Mouse (Mus musculus) forebrain, embryonic 12.5 days (tissue): ENCODE results near the gene Tmem200a. TPM values are rescaled to one million over a fixed set of nuclear protein-coding genes. Genes with fewer than 3 reads are reported as not detected.
"Not testable (repeated sequence)": the region's sequence is repeated elsewhere in the genome, so short reads cannot be mapped to it uniquely, and the experiment has no call there.

Experiments used
- ATAC-seq: fragments of 200-750 bp; cut with Nextera tagmentation; 2 replicates; pipeline ENCODE4 v1.8.0; 2017; ENCODE audit warnings: moderate TSS enrichment; ENCODE audit not compliant: low FRiP score
- H3K27ac ChIP-seq: fragments of 300-500 bp; sonication (generic); 2 replicates; pipeline ENCODE4 v1.5.1; 2016; ENCODE audit warnings: mild to moderate bottlenecking
- H3K27me3 ChIP-seq: fragments of 300-500 bp; sonication (generic); 2 replicates; pipeline ENCODE4 v1.6.1; 2016; ENCODE audit warnings: mild to moderate bottlenecking
- H3K36me3 ChIP-seq: fragments of 300-500 bp; sonication (generic); replicated peaks from 2 replicates; pipeline ENCODE4 v1.6.1; 2016; ENCODE audit warnings: mild to moderate bottlenecking
- H3K4me1 ChIP-seq: fragments of 300-500 bp; sonication (generic); 2 replicates; pipeline ENCODE4 v1.6.1; 2016
- H3K4me2 ChIP-seq: fragments of 300-500 bp; sonication (generic); 2 replicates; pipeline ENCODE4 v1.6.1; 2016; ENCODE audit warnings: mild to moderate bottlenecking, moderate library complexity
- H3K4me3 ChIP-seq: fragments of 300-500 bp; sonication (generic); replicated peaks from 2 replicates; pipeline ENCODE4 v1.5.1; 2016; ENCODE audit warnings: mild to moderate bottlenecking
- H3K9ac ChIP-seq: fragments of 300-500 bp; sonication (generic); 2 replicates; pipeline ENCODE4 v1.6.1; 2016; ENCODE audit warnings: mild to moderate bottlenecking
- H3K9me3 ChIP-seq: fragments of 300-500 bp; sonication (generic); 2 replicates; pipeline ENCODE4 v1.6.1; 2016
- WGBS: fragments of 180-500 bp; shearing (Covaris S2); methylation state at CpG from one replicate; pipeline ENCODE4 v1.1.7; 2016; 5-methylcytosine and 5-hydroxymethylcytosine counted together
- polyA plus RNA-seq: library from polyadenylated mRNA; unstranded; fragments of >200 nt; fragmentation: Nextera tagmentation; extraction: Ambion mirVana; gene quantifications from 2 replicates; pipeline ENCODE4 v1.2.1, GENCODE M21; 2016

Tmem200a gene
- polyA plus RNA-seq, 1 experiment from 2014 or later, result 19.5 TPM

DNA sequence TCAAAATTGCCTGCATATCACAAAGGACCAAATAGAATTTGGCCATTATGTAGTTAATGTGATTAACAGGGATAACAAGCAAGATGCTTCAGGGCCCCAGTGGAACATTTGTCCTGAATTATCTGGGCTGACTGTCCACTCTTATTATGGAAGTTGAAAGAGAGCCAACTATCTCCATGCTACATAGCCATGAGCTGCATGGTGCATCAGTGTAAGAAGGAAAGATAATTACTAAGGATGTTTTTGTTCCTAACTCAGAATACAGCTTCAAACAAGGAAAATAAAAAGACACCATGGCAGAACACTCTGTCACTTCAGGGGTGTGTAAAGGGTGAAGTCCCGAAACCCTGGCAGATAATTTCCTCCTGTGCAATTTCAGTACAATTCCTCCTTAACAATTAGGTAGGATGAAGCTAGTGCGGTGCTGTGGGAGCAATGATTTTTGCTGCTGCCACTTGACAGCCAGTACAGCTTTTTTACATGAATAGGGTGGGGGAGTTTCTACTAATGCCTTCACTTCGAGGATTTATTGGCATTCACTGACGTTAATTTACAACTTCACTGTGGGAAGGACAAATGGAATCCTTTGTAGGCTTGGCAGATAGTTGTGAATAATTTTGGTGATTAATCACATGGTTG lies 158.1 kb downstream of the Tmem200a start:
- WGBS, result 39% methylated on average over 4 of the region's 4 CpGs
- H3K36me3 ChIP-seq, result no peaks in the 10 kb centered on the region

DNA sequence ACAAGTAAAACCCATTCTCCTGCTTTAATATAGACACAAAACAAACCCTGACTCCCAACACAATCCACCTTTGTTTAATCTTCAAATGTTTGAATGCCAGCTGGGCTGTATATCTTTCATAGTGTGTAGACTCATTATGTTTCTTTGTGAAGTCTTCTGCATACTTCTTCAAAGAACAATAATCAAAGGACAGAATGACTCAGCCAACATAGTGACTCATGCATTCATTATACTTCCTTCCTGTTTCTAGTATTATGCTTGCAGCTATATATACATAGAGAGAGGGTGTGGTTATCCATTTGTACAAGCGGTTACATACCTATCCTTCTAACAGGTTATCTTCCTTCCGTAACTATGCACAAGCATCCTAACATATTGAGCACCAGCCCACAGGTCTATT lies 160.7 kb downstream of the Tmem200a start:
- no peak for ATAC-seq
- H3K27ac ChIP-seq, result no peak overlapping the region
- 84% methylated on average over 2 of the region's 2 CpGs for WGBS
- no peak overlapping the region for H3K4me3 ChIP-seq
- H3K4me1 ChIP-seq, result peaks cover 7% of the 10 kb centered on the region
- H3K9ac ChIP-seq, result no peak overlapping the region
- H3K4me2 ChIP-seq, result no peak overlapping the region
- H3K36me3 ChIP-seq, result no peaks in the 10 kb centered on the region
- no peaks in the 10 kb centered on the region for H3K27me3 ChIP-seq
- H3K9me3 ChIP-seq, result no peaks in the 10 kb centered on the region

More for the DNA sequence above, 158.1 kb downstream of the Tmem200a start:
- H3K4me1 ChIP-seq, result peaks cover 7% of the 10 kb centered on the region
- no peaks in the 10 kb centered on the region for H3K9me3 ChIP-seq
- no peaks in the 10 kb centered on the region for H3K27me3 ChIP-seq
- ATAC-seq, result no peak
- no peak overlapping the region for H3K4me3 ChIP-seq
- no peak overlapping the region for H3K27ac ChIP-seq
- no peak overlapping the region for H3K4me2 ChIP-seq
- H3K9ac ChIP-seq, result no peak overlapping the region

DNA sequence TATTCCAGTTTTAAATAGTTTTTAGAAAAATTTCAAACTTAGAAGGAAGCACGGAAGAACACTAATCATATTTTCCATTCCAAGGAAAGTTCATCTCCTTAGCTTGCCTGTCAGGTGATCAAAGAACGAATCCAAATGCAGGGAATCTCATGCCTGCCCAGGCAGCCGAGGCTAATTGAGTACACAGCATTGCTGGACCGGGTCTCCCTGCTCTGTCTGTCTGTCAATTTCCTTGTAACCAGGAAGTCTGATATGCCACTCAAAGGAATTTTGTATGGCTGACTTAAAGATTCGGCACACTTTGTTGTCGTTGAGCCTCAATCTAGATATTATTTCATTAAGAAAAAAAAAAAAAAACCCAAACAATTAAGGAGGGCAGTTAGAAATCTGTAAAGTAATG lies 168.6 kb downstream of the Tmem200a start:
- Histone ChIP-seq H3K9ac (no peak overlapping the region), H3K27ac (no peak overlapping the region), H3K4me2 (no peak overlapping the region), H3K4me3 (no peak overlapping the region), H3K27me3 (no peaks in the 10 kb centered on the region), H3K4me1 (no peaks in the 10 kb centered on the region), H3K9me3 (no peaks in the 10 kb centered on the region), H3K36me3 (no peaks in the 10 kb centered on the region)
- no peak for ATAC-seq
- WGBS, result 58% methylated on average over 6 of the region's 6 CpGs

DNA sequence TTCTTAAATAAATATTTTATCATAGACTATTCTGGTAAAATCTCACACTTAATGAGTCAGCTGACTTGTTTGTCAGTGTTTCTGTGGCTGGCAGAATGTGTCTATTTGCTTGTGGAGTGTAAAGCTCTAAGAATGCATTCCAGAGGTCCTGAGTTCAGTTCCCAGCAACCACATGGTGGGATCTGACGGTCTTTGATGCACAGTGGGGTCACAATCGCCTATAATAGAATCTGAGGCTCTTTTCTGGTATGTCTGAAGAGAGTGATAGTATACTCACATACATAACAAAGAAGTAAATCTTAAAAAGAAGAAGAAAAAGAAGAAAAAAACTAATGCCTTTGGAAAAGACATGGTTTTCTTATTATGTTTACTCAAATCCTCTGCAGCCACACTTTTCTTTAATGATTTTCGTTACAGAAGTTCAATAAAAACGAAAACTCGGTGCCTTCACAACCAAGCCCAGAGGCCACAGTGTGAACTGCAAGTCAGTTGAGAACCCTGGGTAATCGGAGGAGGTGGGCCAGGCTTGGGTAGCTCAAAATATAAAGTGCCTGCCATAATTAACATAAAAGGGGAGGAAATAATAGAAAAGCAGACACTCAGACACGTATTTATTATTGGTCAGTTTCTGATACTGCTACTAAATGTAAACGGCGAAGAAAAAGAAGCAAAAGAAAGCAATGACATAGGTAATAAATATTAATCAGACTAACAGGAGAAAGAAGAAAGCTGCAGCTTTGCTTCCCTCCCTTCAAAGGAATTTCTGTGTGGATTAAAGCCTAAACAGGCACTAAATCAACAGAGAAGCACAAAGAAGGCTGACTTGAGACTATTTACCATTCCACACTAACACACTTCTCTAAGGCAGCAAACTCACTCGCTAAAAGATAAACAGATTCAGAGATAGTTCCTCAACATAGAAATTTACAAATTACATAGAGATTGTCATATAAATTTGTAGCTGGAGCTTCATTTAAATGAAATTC lies 170.5 kb downstream of the Tmem200a start:
- Histone ChIP-seq H3K9me3 (no peaks in the 10 kb centered on the region), H3K4me3 (no peak overlapping the region), H3K4me2 (no peak overlapping the region), H3K27ac (no peak overlapping the region), H3K4me1 (no peaks in the 10 kb centered on the region), H3K9ac (no peak overlapping the region), H3K36me3 (no peaks in the 10 kb centered on the region), H3K27me3 (no peaks in the 10 kb centered on the region)
- WGBS, result 47% methylated on average over 10 of the region's 10 CpGs
- peak; percentile 72; the same call in 1 of the 2 replicates for ATAC-seq

DNA sequence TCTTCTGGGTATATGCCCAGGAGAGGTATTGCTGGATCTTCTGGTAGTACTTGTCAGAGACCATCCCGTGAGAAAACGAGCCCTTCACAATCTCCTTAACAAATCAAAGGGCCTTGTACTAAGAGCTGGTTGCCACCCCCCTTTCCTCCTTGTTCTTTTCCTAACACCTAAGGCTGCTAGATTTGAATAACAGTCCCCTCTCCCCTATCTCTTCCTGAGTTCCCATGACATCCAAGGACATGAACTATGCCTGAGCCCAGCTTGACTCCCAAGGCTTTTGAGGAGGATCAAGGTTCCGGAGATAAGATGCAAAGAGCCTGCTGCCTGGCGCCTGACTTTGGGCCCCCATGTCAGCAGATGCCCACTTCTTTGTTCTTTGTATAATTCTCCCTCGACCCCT lies 184.7 kb downstream of the Tmem200a start:
- H3K9me3 ChIP-seq, H3K4me1 ChIP-seq, H3K4me3 ChIP-seq, H3K27ac ChIP-seq, H3K36me3 ChIP-seq, H3K27me3 ChIP-seq, H3K9ac ChIP-seq, H3K4me2 ChIP-seq, ATAC-seq: not testable (repeated sequence)
- WGBS, result 82% methylated on average over 5 of the region's 5 CpGs

DNA sequence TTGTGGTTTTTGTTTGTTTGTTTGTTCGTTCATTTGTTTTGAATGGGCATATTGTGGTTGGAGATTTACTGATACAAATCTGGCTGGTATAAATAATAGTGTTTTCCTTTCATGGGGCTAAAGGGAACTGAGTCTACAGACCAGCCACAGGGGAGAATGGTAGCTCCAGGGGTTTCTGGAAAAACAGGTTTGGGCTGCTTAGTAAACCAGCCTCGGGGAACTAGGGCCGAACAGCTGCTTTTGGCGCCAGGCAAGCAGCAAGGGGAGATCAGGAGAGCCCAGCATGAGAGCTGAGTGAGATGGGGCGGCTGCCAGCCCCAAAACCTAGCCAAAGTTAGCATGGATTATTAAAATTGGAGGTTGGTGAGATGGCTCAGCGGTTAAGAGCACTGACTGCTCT lies 191.6 kb downstream of the Tmem200a start:
- ATAC-seq, result no peak
- H3K4me2 ChIP-seq, result no peak overlapping the region
- no peak overlapping the region for H3K27ac ChIP-seq
- H3K36me3 ChIP-seq, result no peaks in the 10 kb centered on the region
- H3K4me3 ChIP-seq, result no peak overlapping the region
- H3K9me3 ChIP-seq, result no peaks in the 10 kb centered on the region
- 56% methylated on average over 6 of the region's 6 CpGs for WGBS
- H3K4me1 ChIP-seq, result no peaks in the 10 kb centered on the region
- no peaks in the 10 kb centered on the region for H3K27me3 ChIP-seq
- H3K9ac ChIP-seq, result no peak overlapping the region

DNA sequence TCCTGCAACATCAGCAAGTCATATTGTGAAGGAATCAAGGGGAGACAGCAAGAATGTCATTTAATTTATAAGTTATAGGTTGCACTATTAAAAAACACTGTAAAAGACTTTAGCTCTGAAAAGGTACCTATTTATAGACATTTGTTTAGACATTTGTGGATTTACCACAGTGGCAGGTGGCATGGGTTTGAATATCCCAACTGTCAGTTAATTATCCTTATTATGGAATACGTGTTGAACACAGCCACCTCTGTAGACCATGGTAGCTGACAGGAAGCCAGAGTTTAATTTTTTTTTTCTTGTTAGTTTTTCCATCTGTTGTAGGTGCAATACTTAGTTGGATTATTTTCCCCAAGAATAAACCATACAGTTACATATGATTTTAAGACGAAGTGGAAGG lies 194.3 kb downstream of the Tmem200a start:
- no peak for ATAC-seq
- Histone ChIP-seq H3K36me3 (no peaks in the 10 kb centered on the region), H3K27me3 (no peaks in the 10 kb centered on the region), H3K4me3 (no peak overlapping the region), H3K9me3 (no peaks in the 10 kb centered on the region), H3K4me2 (no peak overlapping the region), H3K9ac (no peak overlapping the region), H3K4me1 (no peaks in the 10 kb centered on the region), H3K27ac (no peak overlapping the region)
- 85% methylated on average over 2 of the region's 2 CpGs for WGBS

DNA sequence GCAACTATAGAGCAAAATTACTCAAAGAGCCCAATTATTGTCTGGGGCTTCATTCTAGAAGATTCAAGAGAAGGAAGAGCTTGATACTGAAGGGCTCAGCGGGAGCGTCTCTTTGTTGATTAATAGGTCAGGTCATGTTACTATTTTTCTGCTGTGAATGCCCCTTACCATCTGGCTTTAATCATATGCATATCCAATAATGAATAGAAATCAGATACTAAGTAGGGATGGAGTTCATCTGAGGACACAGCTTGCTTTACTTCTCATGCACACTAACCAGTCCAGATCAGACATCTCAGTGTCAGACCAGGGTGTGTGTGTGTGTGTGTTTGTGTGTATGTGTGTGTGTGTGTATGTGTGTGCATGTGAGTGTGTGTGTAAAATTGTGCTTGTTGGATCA lies 201.1 kb downstream of the Tmem200a start:
- Histone ChIP-seq H3K9ac (no peak overlapping the region), H3K27me3 (no peaks in the 10 kb centered on the region), H3K4me2 (no peak overlapping the region), H3K36me3 (no peaks in the 10 kb centered on the region), H3K4me1 (peaks cover 12% of the 10 kb centered on the region), H3K27ac (no peak overlapping the region), H3K4me3 (no peak overlapping the region), H3K9me3 (no peaks in the 10 kb centered on the region)
- 40% methylated on average over 2 of the region's 2 CpGs for WGBS
- peak; percentile 53; the same call in 1 of the 2 replicates for ATAC-seq

DNA sequence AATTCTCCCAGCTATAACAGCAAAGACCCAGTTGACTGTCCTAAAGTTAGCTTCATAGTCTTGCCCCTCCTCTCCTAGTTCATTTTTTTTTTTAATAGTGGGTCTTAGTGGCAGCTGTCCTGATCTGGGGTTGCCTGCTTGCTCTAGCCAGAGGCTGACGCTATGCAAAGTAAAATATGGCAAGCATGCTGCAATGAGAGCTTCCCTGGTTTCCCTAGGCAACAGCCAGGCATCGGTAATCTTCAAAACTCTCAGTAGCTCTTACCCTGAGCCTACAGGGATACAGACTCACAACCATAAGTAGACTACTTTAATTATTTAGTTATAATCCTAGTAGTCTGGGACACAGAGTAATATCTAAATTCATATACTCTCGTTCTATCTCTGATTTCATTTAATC lies 202.0 kb downstream of the Tmem200a start:
- Histone ChIP-seq H3K4me1 (peaks cover 12% of the 10 kb centered on the region), H3K27me3 (no peaks in the 10 kb centered on the region), H3K9me3 (no peaks in the 10 kb centered on the region), H3K36me3 (no peaks in the 10 kb centered on the region), H3K4me3 (no peak overlapping the region), H3K4me2 (no peak overlapping the region), H3K27ac (no peak overlapping the region), H3K9ac (no peak overlapping the region)
- 62% methylated on average over 3 of the region's 3 CpGs for WGBS
- no peak for ATAC-seq

DNA sequence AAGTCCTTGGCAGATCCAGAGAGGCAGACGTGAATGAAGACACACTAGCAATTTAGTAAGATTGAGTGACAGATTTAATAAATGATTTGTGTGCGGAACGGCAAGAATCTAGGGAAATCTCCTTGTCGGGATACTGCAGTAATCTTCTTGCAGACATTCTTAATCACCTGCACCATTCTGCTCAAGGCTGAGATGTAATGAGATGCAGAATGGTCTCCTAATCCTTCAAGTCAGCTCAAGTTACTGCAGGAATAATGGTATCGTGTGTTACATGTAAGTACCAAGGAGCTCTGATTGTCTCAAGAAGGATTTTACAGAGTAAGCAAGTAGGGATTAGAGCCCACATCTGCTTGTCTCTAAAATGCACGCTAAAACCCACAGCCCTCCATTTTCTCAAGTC lies 210.1 kb downstream of the Tmem200a start:
- no peaks in the 10 kb centered on the region for H3K9me3 ChIP-seq
- no peak overlapping the region for H3K27ac ChIP-seq
- no peak overlapping the region for H3K4me2 ChIP-seq
- no peaks in the 10 kb centered on the region for H3K36me3 ChIP-seq
- no peaks in the 10 kb centered on the region for H3K27me3 ChIP-seq
- H3K4me3 ChIP-seq, result no peak overlapping the region
- no peaks in the 10 kb centered on the region for H3K4me1 ChIP-seq
- H3K9ac ChIP-seq, result no peak overlapping the region
- WGBS, result 49% methylated on average over 6 of the region's 6 CpGs
- no peak for ATAC-seq
